Mouse (Mus musculus) monocyte, adult 2 months (primary cell): ENCODE results near the gene Pcdh7.

Experiments used
- DNase-seq, 2 experiments: peaks; one replicate each; pipeline ENCODE4 v3.0.0; 2022; ENCODE audit warnings: low spot score in 2 of 2, low read depth in 1 of 2

Gene Pcdh7

DNA sequence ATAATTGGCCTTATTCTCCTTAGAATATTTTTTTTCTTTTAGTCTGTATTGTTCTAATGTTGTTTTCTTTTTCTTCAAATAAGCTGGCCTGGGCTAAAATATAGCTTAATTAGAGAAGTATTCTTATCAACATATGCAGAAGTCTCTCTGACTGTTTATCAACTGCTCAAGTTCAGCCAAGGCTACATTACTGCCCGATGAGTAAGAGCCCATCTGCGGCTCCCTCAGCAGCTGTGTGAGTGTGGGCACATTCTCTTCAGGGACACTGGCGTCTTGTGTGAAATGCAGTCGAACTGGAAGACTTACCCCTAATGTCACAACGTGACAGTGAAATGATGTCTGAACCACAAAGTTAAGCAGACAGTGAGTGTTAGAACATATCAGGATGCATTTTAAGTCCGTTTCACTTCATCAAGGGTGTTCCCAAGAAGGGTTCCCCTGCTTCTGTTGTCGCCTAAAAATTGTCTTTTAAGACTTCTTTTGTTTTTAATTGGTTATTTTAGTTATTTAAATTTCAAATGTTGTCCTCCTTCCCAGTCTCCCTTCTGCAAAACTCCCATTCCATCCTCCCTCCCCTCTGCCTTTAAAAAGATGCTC is 181.3 kb downstream of the Pcdh7 start:
- no peak for DNase-seq

- DNase-seq: no peak
These were observed 189.5 kb downstream of the Pcdh7 start for GRCm38 (mm10) chr5:57907218-57907617.

DNA sequence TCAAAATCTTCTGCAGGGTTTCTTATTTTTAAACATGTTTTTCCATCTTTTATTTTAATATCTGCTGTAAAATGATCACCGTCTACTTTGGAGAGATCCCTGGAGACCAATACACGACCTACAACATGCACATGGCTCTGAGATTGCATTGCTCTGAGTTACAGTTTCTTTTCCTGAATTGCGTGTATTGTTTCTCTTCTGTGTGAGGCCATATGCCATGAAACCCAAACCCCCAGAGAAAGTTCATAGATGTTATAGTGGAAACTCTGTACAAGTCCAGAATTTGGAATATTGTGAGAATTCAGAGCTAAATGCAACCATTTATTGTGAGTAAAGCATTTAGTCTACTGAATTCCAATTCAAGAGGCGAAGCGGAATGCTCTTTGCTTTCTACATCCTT is 203.4 kb downstream of the Pcdh7 start:
- DNase-seq: no peak

DNA sequence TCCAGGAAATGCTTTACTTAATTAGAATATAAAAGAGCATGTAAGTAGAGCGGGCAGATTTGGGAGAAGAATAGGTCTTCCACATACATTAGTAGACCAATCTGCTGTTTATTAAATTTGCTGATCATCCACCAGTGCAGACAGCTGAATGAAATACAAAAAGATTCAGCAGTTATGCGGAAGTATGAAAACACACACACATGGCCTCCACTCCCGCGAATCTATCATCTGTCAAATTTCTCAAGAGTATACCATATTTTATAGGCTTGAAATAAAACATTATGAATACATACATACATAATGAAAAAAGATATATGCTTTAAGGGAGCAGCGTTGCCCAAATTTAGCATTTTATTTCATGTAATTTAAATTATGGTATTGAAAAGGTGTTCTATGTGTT is 213.6 kb downstream of the Pcdh7 start:
- DNase-seq: no peak

DNA sequence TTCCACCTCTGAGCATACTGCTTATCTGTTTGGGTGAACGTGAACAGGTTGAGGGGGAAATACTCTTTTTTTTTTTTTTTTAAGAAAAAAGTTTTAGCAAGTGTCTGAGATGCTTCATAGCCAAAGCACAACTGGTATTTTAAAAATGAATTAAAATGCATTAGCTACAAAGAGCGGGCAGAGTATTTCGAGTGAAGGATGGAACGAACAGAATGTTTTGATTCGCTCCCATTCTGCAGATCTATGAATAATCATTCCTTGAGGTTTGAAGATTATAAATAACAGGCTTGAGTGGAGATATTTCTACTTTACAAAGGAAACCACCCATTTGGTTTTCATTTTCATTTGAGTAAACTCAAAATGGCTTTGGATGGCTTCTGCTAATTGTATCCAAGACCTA is 214.0 kb downstream of the Pcdh7 start:
- DNase-seq: no peak

GRCm38 (mm10) chr5:57934666-57935065 is 216.9 kb downstream of the Pcdh7 start:
- DNase-seq: no peak

DNA sequence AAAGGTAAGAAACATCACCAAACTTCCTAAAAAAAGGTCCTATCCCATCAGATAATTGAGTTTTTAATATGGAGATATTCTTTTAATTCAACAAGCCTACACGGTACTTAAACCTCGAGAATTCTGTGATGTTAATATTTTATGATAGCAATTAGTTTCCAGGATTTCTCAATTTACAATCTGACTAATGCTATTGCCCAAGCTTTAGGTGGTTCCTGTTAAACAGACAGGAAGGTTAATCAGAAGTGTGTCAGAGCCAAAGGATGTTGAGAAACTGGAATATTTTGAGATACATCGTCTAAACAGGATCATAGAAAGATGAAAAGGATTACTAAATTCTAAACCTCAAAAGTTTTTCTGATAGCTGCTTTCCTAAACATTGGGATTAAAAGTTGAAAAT is 222.7 kb downstream of the Pcdh7 start:
- DNase-seq: no peak

DNA sequence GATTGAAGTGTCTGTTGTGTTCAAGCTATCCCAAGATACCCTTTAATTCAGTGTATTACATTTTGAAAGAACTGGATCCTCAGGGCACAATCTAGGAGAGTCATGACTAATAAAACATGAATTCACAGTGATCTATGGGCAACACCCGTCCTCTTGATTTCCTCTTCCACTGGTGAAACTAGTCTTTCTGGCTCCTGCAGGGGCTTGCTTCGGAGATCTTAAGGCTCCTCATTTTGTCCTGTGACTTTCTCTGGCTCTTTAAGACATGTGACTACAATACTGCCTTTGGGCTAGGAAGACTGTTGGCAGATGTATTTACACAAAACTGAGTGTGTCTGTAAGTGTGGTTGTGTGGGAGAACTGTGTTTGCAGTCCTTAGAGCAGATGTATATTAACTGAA is 225.4 kb downstream of the Pcdh7 start:
- DNase-seq: no peak

DNA sequence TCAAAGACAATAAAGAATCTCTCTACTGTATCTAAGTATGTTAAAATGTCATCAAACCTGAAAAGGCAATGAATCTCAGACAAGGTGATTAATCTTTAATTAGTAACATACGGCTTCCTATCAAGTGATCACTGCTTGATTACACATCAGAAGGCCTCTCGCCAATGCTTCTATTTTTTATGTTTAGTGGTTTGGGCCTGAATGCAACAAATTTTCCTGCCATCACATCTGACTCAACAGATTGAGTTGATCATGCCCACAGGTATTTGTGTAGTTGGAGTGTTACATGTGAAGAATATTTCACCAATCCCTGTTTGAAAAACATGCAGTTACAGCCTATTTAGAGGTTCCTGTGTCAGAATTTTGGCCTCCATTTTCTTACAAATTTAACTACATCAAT is 225.8 kb downstream of the Pcdh7 start:
- DNase-seq: no peak

- no peak for DNase-seq
These were observed 227.7 kb downstream of the Pcdh7 start for GRCm38 (mm10) chr5:57945419-57945818.

DNA sequence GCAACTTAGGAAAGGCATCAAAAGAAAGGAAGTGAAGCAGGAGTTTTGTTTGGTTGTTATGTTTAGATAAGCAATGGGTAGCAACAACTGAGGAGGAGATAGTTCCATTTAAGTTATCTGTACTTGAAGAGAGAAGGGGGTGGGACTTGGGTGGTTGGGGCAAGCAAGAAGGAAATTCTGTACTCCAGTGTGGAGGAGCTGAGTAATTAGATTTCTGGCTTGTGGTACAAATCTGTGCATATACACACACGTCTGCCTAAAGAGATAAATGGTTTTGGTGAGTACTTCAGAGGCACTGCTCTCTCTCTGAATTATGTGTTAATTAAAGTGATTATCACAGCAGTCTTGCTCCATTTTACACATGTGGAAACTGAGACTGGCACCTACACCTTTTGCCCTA is 241.6 kb downstream of the Pcdh7 start:
- DNase-seq: no peak

DNA sequence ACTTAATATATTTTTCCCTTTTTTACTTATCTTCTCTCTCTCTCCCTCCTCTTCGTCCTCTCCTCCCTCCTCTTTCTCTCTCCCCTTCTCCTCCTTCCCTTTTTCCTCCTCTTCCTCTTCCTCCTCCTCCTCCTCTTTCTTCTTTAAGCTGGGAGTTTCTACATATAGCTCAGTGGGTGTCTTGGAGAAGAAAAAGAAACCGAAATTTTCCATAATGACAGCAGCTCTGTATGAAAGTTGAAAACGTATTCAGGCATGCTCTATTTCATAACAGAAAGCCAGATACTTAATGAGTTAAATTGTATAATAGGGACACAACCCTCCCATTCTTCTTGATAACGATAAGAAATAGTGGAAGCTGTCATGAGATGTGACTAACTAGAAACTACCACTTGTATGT is 246.0 kb downstream of the Pcdh7 start:
- no peak for DNase-seq

GRCm38 (mm10) chr5:57964201-57964600 is 246.4 kb downstream of the Pcdh7 start:
- no peak for DNase-seq

DNA sequence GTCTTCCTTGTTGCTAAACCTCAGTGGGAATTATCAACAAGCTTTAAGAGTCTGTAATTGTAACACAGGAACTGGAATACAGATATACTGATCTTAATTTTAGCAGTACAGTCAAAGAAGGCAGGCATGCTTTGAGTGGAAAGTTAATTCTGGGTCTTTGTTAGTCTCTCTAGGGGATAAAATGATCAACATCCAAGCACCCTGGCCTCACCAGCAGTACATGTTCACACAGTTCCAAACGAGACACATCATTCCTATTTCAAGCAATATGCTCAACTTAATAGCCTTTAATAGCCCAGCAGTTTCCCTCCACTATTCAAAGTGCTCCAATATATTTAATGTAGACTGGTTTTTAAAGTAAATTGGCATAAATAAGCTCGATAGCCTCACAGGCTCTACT is 275.8 kb downstream of the Pcdh7 start:
- DNase-seq: no peak

- DNase-seq: no peak
These were observed 303.6 kb downstream of the Pcdh7 start for GRCm38 (mm10) chr5:58021331-58021730.

GRCm38 (mm10) chr5:58025123-58025522 is 307.4 kb downstream of the Pcdh7 start:
- DNase-seq: no peak

GRCm38 (mm10) chr5:58025759-58026158 is 308.0 kb downstream of the Pcdh7 start:
- no peak for DNase-seq

DNA sequence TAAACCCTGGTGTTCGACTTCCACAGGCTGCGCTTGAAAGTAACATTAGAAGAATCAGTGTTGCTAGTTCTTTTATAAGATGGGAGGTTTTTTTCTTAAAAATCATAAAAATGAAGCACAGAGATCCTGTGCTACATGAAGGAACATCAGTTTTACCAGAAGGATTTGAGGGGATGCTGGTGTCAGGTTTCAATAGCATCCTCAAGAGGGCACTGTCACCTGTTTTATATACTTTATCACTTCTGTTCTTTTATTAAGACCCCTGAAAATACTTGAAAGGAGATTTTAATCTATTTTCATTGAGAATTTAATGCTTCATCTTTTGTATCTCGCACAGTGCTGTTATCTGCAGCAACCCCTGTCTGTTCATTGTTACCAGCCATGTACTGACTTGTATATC is 322.1 kb downstream of the Pcdh7 start:
- DNase-seq: no peak

DNA sequence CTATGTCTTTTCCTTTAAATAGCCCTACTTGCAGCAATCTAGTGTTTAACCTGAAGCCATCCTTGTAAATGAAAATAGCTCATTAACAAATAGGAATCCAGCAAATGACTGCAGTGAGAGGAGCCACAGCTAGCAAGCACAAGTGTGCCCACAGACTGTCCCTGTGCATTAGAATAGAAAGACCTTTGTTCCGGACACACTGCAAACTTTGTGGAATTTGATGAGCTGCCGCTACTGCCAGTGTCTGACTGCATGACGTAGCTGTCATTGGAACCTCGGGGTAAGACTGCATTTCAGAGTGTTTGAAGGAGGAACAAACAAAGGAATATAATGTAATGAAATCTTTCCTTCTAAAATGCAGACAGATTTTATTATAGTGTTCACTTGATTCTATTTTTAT is 326.4 kb downstream of the Pcdh7 start:
- DNase-seq: no peak

GRCm38 (mm10) chr5:58081054-58081453 is 363.3 kb downstream of the Pcdh7 start:
- no peak for DNase-seq

- no peak for DNase-seq
These were observed 364.5 kb downstream of the Pcdh7 start for GRCm38 (mm10) chr5:58082230-58082629.

- DNase-seq: no peak
These were observed 365.3 kb downstream of the Pcdh7 start for GRCm38 (mm10) chr5:58083056-58083455.

- DNase-seq: no peak
These were observed 366.2 kb downstream of the Pcdh7 start for GRCm38 (mm10) chr5:58083972-58084371.
